Mouse (Mus musculus) layer of hippocampus, postnatal 36 days (tissue): ENCODE measurements around the gene Tmem92. TPM values are rescaled to one million over a fixed set of nuclear protein-coding genes. Genes with fewer than 3 reads are reported as not detected.

ENCODE experiments used
- DNase-seq, 2 experiments: peaks; one replicate each; pipeline ENCODE4 v3.0.0; 2022
- total RNA-seq, 2 experiments: library from RNA; stranded (reverse); gene quantifications; 2 replicates each; pipeline ENCODE4 v1.2.3; 2021

Tmem92 gene
- total RNA-seq, 2 experiments from 2014 or later: not detected

DNA sequence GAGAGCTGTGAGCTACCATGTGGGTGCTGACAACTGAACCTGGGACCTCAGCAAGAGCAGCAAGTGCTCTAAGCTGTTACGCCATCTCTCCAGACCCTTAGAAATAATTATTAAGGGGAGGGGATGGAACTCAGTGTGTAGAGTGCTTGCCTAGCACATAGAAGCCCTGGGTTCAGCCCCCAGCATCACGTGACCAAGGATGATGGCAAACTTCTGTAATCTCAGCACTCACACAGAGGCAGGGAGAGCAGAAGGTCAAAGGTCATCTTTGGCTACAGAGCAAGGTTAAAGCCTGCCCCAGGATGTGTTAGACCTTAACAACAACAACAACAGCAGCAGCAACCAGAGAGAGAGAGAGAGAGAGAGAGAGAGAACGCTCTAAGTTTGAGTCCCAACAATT, 54.0 kb downstream of the Tmem92 start:
- no peak for DNase-seq

GRCm38 (mm10) chr11:94727306-94727705, 55.2 kb downstream of the Tmem92 start:
- no peak for DNase-seq

Other genes starting within 250 kb of the Tmem92 start
- gene Rsad1, start 233.4 kb downstream of the Tmem92 start, total RNA-seq: 1 to 10 TPM; 9.0 to 9.8 TPM
- gene Chad, start 217.7 kb downstream of the Tmem92 start, total RNA-seq: under 1 TPM; 0.27 to 0.53 TPM
- gene Acsf2, start 180.8 kb downstream of the Tmem92 start, total RNA-seq: 10 to 100 TPM; 15.1 to 17.1 TPM
- 10 to 100 TPM; 78.7 to 81.1 TPM for gene Lrrc59, start 152.9 kb downstream of the Tmem92 start, total RNA-seq
- 10 to 100 TPM; 67.1 to 68.9 TPM for gene Mrpl27, start 128.9 kb downstream of the Tmem92 start, total RNA-seq
- not detected for gene Eme1, start 128.7 kb downstream of the Tmem92 start, total RNA-seq
- gene Xylt2, start 105.2 kb downstream of the Tmem92 start, total RNA-seq: 10 to 100 TPM; 23.0 to 26.1 TPM
- not detected for gene Gm11541, start 78.2 kb downstream of the Tmem92 start, total RNA-seq
- gene Cdc34b, start 40.9 kb downstream of the Tmem92 start, total RNA-seq: under 1 TPM in 1 of 2 experiments, not detected in 1; 0.53 TPM
- gene Col1a1, start 153.5 kb upstream of the Tmem92 start, total RNA-seq: 10 to 100 TPM; 12.0 to 18.6 TPM
- gene Hils1, start 184.9 kb upstream of the Tmem92 start, total RNA-seq: not detected
- under 1 TPM in 1 of 2 experiments, not detected in 1; 0.48 TPM for gene Sgca, start 193.6 kb upstream of the Tmem92 start, total RNA-seq
- gene Ppp1r9b, start 208.3 kb upstream of the Tmem92 start, total RNA-seq: 100 to 1,000 TPM; 931 to 932 TPM
- 10 to 100 TPM; 43.3 to 46.5 TPM for gene Samd14, start 227.2 kb upstream of the Tmem92 start, total RNA-seq